Mouse (Mus musculus): ENCODE data around the gene Klf6. TPM values are rescaled to one million over a fixed set of nuclear protein-coding genes. Genes with fewer than 3 reads are reported as not detected.

Gene Klf6
- polyA plus RNA-seq, 1 experiment from 2014 or later = 59.0 TPM

GRCm38 (mm10) chr13:5890035-5890434 is 28.8 kb downstream of the Klf6 start:
- no peak for DNase-seq (ENCODE audit: low spot score)
- no peaks in the 10 kb centered on the region for H3K36me3 ChIP-seq
- H3K4me3 ChIP-seq = no peak overlapping the region
- H3K27ac ChIP-seq = no peak overlapping the region
- no peaks in the 10 kb centered on the region for H3K9me3 ChIP-seq
- H3K4me1 ChIP-seq (replicated peaks) = no peaks in the 10 kb centered on the region
- H3K27me3 ChIP-seq (ENCODE audit: insufficient read depth, poor library complexity, severe bottlenecking) = no peaks in the 10 kb centered on the region
- WGBS = 75% methylated on average over 3 of the region's 3 CpGs

GRCm38 (mm10) chr13:5892684-5893447 is 31.6 kb downstream of the Klf6 start:
- Histone ChIP-seq H3K27ac (no peak overlapping the region), H3K4me3 (no peak overlapping the region), H3K4me1 (replicated peaks) (peaks cover 6% of the 10 kb centered on the region; the same call in 1 of the 2 replicates), H3K9me3 (no peaks in the 10 kb centered on the region), H3K36me3 (no peaks in the 10 kb centered on the region), H3K27me3 (ENCODE audit: insufficient read depth, poor library complexity, severe bottlenecking) (no peaks in the 10 kb centered on the region)
- 77% methylated on average over 9 of the region's 9 CpGs for WGBS
- DNase-seq (ENCODE audit: low spot score) = no peak

- H3K27ac ChIP-seq = no peak overlapping the region
- no peaks in the 10 kb centered on the region for H3K27me3 ChIP-seq (ENCODE audit: insufficient read depth, poor library complexity, severe bottlenecking)
- no peak overlapping the region for H3K4me3 ChIP-seq
- WGBS = 77% methylated on average over 3 of the region's 3 CpGs
- peaks cover 11% of the 10 kb centered on the region; the same call in 1 of the 2 replicates for H3K4me1 ChIP-seq (replicated peaks)
- no peaks in the 10 kb centered on the region for H3K9me3 ChIP-seq
- DNase-seq (ENCODE audit: low spot score) = no peak
- no peaks in the 10 kb centered on the region for H3K36me3 ChIP-seq
Observed at GRCm38 (mm10) chr13:5894910-5895309, 33.6 kb downstream of the Klf6 start.

- H3K9me3 ChIP-seq = no peaks in the 10 kb centered on the region
- no peaks in the 10 kb centered on the region for H3K27me3 ChIP-seq (ENCODE audit: insufficient read depth, poor library complexity, severe bottlenecking)
- H3K4me3 ChIP-seq = no peak overlapping the region
- no peak for DNase-seq (ENCODE audit: low spot score)
- H3K36me3 ChIP-seq = no peaks in the 10 kb centered on the region
- H3K27ac ChIP-seq = no peak overlapping the region
- peaks cover 11% of the 10 kb centered on the region; the same call in 1 of the 2 replicates for H3K4me1 ChIP-seq (replicated peaks)
- WGBS = 59% methylated on average over 3 of the region's 3 CpGs
Observed at GRCm38 (mm10) chr13:5895851-5896250, 34.6 kb downstream of the Klf6 start.

- Histone ChIP-seq H3K4me3 (no peak overlapping the region), H3K27ac (no peak overlapping the region), H3K9me3 (no peaks in the 10 kb centered on the region), H3K27me3 (ENCODE audit: insufficient read depth, poor library complexity, severe bottlenecking) (no peaks in the 10 kb centered on the region), H3K4me1 (replicated peaks) (peaks cover 11% of the 10 kb centered on the region; the same call in 1 of the 2 replicates), H3K36me3 (no peaks in the 10 kb centered on the region)
- WGBS = 72% methylated on average over 14 of the region's 14 CpGs
- DNase-seq (ENCODE audit: low spot score) = peak; percentile 30
Observed at GRCm38 (mm10) chr13:5897176-5897959, 36.1 kb downstream of the Klf6 start.

- no peak overlapping the region for H3K27ac ChIP-seq
- no peaks in the 10 kb centered on the region for H3K27me3 ChIP-seq (ENCODE audit: insufficient read depth, poor library complexity, severe bottlenecking)
- H3K4me1 ChIP-seq (replicated peaks) = peaks cover 11% of the 10 kb centered on the region; the same call in 1 of the 2 replicates
- DNase-seq (ENCODE audit: low spot score) = no peak
- 75% methylated on average over 1 of the region's 1 CpGs for WGBS
- no peaks in the 10 kb centered on the region for H3K9me3 ChIP-seq
- H3K36me3 ChIP-seq = no peaks in the 10 kb centered on the region
- H3K4me3 ChIP-seq = no peak overlapping the region
Observed at GRCm38 (mm10) chr13:5899021-5899420, 37.7 kb downstream of the Klf6 start.

- Histone ChIP-seq H3K27me3 (ENCODE audit: insufficient read depth, poor library complexity, severe bottlenecking) (no peaks in the 10 kb centered on the region), H3K4me3 (no peak overlapping the region), H3K36me3 (no peaks in the 10 kb centered on the region), H3K27ac (no peak overlapping the region), H3K9me3 (no peaks in the 10 kb centered on the region), H3K4me1 (replicated peaks) (peaks cover 11% of the 10 kb centered on the region; the same call in 1 of the 2 replicates)
- 54% methylated on average over 3 of the region's 3 CpGs for WGBS
- DNase-seq (ENCODE audit: low spot score) = no peak
Observed at GRCm38 (mm10) chr13:5899641-5900040, 38.4 kb downstream of the Klf6 start.

GRCm38 (mm10) chr13:5913201-5913600 is 51.9 kb downstream of the Klf6 start:
- 81% methylated on average over 3 of the region's 3 CpGs for WGBS
- H3K9me3 ChIP-seq = no peaks in the 10 kb centered on the region
- H3K36me3 ChIP-seq = no peaks in the 10 kb centered on the region
- no peaks in the 10 kb centered on the region for H3K4me1 ChIP-seq (replicated peaks)
- H3K27me3 ChIP-seq (ENCODE audit: insufficient read depth, poor library complexity, severe bottlenecking) = no peaks in the 10 kb centered on the region
- no peak overlapping the region for H3K27ac ChIP-seq
- DNase-seq (ENCODE audit: low spot score) = no peak
- no peak overlapping the region for H3K4me3 ChIP-seq

- no peaks in the 10 kb centered on the region for H3K27me3 ChIP-seq (ENCODE audit: insufficient read depth, poor library complexity, severe bottlenecking)
- H3K27ac ChIP-seq = no peak overlapping the region
- H3K36me3 ChIP-seq = no peaks in the 10 kb centered on the region
- no peak for DNase-seq (ENCODE audit: low spot score)
- no peaks in the 10 kb centered on the region for H3K9me3 ChIP-seq
- H3K4me3 ChIP-seq = no peak overlapping the region
- no peaks in the 10 kb centered on the region for H3K4me1 ChIP-seq (replicated peaks)
Observed at GRCm38 (mm10) chr13:5917360-5917759, 56.1 kb downstream of the Klf6 start.

- DNase-seq (ENCODE audit: low spot score) = no peak
- H3K27ac ChIP-seq = no peak overlapping the region
- no peaks in the 10 kb centered on the region for H3K9me3 ChIP-seq
- 87% methylated on average over 4 of the region's 4 CpGs for WGBS
- no peaks in the 10 kb centered on the region for H3K27me3 ChIP-seq (ENCODE audit: insufficient read depth, poor library complexity, severe bottlenecking)
- no peak overlapping the region for H3K4me3 ChIP-seq
- no peaks in the 10 kb centered on the region for H3K36me3 ChIP-seq
- H3K4me1 ChIP-seq (replicated peaks) = no peaks in the 10 kb centered on the region
Observed at GRCm38 (mm10) chr13:5919966-5920365, 58.7 kb downstream of the Klf6 start.
